Mouse (Mus musculus) ES-Bruce4 (cell line): Measurements from ENCODE around the gene Tbl2. TPM values are rescaled to one million over a fixed set of nuclear protein-coding genes. Genes with fewer than 3 reads are reported as not detected.

Experiments
- H3K27ac ChIP-seq: 2 replicates; pipeline ENCODE4 v1.5.1; 2012; ENCODE audit warnings: low read length, inconsistent platforms; ENCODE audit not compliant: insufficient read depth
- H3K27me3 ChIP-seq: 2 replicates; pipeline ENCODE4 v1.6.1; 2012; ENCODE audit warnings: mild to moderate bottlenecking, low read length, inconsistent platforms; ENCODE audit not compliant: control insufficient read depth, poor library complexity, insufficient read depth, severe bottlenecking
- H3K36me3 ChIP-seq: 2 replicates; pipeline ENCODE4 v1.6.1; 2012; ENCODE audit warnings: inconsistent platforms, mild to moderate bottlenecking, low read length, moderate library complexity; ENCODE audit not compliant: control insufficient read depth, poor library complexity, insufficient read depth, severe bottlenecking
- H3K4me1 ChIP-seq: one replicate; pipeline ENCODE4 v1.8.1; 2011; ENCODE audit warnings: low read length; ENCODE audit not compliant: control insufficient read depth, insufficient read depth
- H3K4me3 ChIP-seq: 2 replicates; pipeline ENCODE4 v1.5.1; 2011; ENCODE audit warnings: low read depth, mild to moderate bottlenecking, low read length
- H3K9ac ChIP-seq: 2 replicates; pipeline ENCODE4 v1.6.1; 2012; ENCODE audit warnings: low read depth, mild to moderate bottlenecking, inconsistent platforms; ENCODE audit not compliant: poor library complexity, severe bottlenecking
- H3K9me3 ChIP-seq: replicated peaks from 2 replicates; pipeline ENCODE4 v1.6.1; 2012; ENCODE audit warnings: mild to moderate bottlenecking, low read length, inconsistent platforms; ENCODE audit not compliant: control insufficient read depth, poor library complexity, insufficient read depth, severe bottlenecking
- CTCF ChIP-seq: IDR thresholded peaks from one replicate; pipeline ENCODE4 v1.8.1; 2011; ENCODE audit warnings: low read depth, low read length
- EP300 ChIP-seq: IDR thresholded peaks from 2 replicates; pipeline ENCODE4 v1.6.1; 2011; ENCODE audit warnings: low read depth, low read length; ENCODE audit not compliant: insufficient read depth
- POLR2A ChIP-seq: IDR thresholded peaks from one replicate; pipeline ENCODE4 v1.8.1; 2011; ENCODE audit warnings: low read length; ENCODE audit not compliant: insufficient read depth
- polyA plus RNA-seq: library from polyadenylated mRNA; stranded (reverse); fragments of >200 nt; gene quantifications from 2 replicates; pipeline ENCODE4 v1.2.4, GENCODE M21; 2011; ENCODE audit warnings: low read depth; ENCODE audit not compliant: missing spikeins, insufficient read depth, insufficient read length

Gene Tbl2
- polyA plus RNA-seq, 1 experiment: 32.4 TPM

- Histone ChIP-seq H3K4me1 (no peaks in the 10 kb centered on the region), H3K9me3 (no peaks in the 10 kb centered on the region), H3K27ac (no peak overlapping the region), H3K9ac (no peak overlapping the region), H3K36me3 (no peaks in the 10 kb centered on the region), H3K27me3 (no peaks in the 10 kb centered on the region), H3K4me3 (no peak overlapping the region)
- TF ChIP-seq POLR2A (no peak), CTCF (no peak), EP300 (no peak)
These were observed 40.4 kb upstream of the Tbl2 start for GRCm38 (mm10) chr5:135109017-135109416.

GRCm38 (mm10) chr5:135109426-135109825 is 40.0 kb upstream of the Tbl2 start:
- H3K9ac ChIP-seq: no peak overlapping the region
- TF ChIP-seq CTCF (no peak), POLR2A (no peak), EP300 (no peak)
- no peaks in the 10 kb centered on the region for H3K9me3 ChIP-seq
- H3K4me3 ChIP-seq: no peak overlapping the region
- no peaks in the 10 kb centered on the region for H3K27me3 ChIP-seq
- no peak overlapping the region for H3K27ac ChIP-seq
- no peaks in the 10 kb centered on the region for H3K4me1 ChIP-seq
- H3K36me3 ChIP-seq: no peaks in the 10 kb centered on the region

- no peak overlapping the region for H3K4me3 ChIP-seq
- TF ChIP-seq CTCF (no peak), POLR2A (no peak), EP300 (no peak)
- H3K27me3 ChIP-seq: no peaks in the 10 kb centered on the region
- H3K4me1 ChIP-seq: no peaks in the 10 kb centered on the region
- H3K27ac ChIP-seq: no peak overlapping the region
- no peaks in the 10 kb centered on the region for H3K36me3 ChIP-seq
- H3K9me3 ChIP-seq: no peaks in the 10 kb centered on the region
- no peak overlapping the region for H3K9ac ChIP-seq
These were observed 39.5 kb upstream of the Tbl2 start for GRCm38 (mm10) chr5:135109976-135110375.

GRCm38 (mm10) chr5:135113782-135114181 is 35.7 kb upstream of the Tbl2 start:
- no peaks in the 10 kb centered on the region for H3K9me3 ChIP-seq
- no peak overlapping the region for H3K4me3 ChIP-seq
- no peaks in the 10 kb centered on the region for H3K27me3 ChIP-seq
- no peak overlapping the region for H3K27ac ChIP-seq
- no peaks in the 10 kb centered on the region for H3K36me3 ChIP-seq
- H3K4me1 ChIP-seq: no peaks in the 10 kb centered on the region
- H3K9ac ChIP-seq: no peak overlapping the region
- TF ChIP-seq CTCF: no peak
- TF ChIP-seq EP300: no peak
- no peak for TF ChIP-seq POLR2A

DNA sequence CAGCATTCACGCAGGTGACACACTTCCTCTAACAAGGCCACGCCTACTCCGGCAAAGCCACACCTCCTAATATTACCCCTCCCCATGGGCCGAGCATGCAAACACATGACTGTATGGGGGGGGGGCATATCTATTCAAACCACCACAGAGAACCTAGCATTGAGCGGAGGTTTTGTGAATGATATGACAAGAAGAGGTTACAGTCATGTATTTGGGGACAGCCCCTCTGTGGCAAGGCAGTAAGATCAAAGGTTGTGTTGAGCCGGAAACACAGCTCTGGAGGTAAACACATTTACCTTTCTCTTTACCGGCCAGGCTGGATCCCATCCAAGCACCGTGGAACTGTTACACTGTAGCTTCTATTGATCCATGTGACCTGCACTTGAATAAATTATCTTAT is 34.2 kb upstream of the Tbl2 start:
- Histone ChIP-seq H3K4me1 (no peaks in the 10 kb centered on the region), H3K4me3 (no peak overlapping the region), H3K27ac (no peak overlapping the region), H3K36me3 (no peaks in the 10 kb centered on the region), H3K9me3 (no peaks in the 10 kb centered on the region), H3K27me3 (no peaks in the 10 kb centered on the region), H3K9ac (no peak overlapping the region)
- TF ChIP-seq CTCF (no peak), POLR2A (no peak), EP300 (no peak)

- Histone ChIP-seq H3K9ac (no peak overlapping the region), H3K4me1 (no peaks in the 10 kb centered on the region), H3K36me3 (no peaks in the 10 kb centered on the region), H3K9me3 (no peaks in the 10 kb centered on the region), H3K27ac (no peak overlapping the region), H3K27me3 (no peaks in the 10 kb centered on the region), H3K4me3 (no peak overlapping the region)
- TF ChIP-seq CTCF (peak; percentile 81), POLR2A (no peak), EP300 (no peak)
These were observed 30.8 kb upstream of the Tbl2 start for GRCm38 (mm10) chr5:135118589-135119081.
